Mouse (Mus musculus): ENCODE measurements at regions not wholly inside any gene's neighbourhood (a gene's known extent, or its start where the extent isn't known, plus 50 kb on each side); places are given as distances from the start of the nearest gene placed in this dataset.

- H3K27me3 ChIP-seq (ENCODE audit: control insufficient read depth, insufficient read depth, low read length): no peaks in the 10 kb centered on the region
Observed at GRCm38 (mm10) chr8:92616341-92617115, 57.6 kb upstream of the Irx6 start.

GRCm38 (mm10) chr8:92618281-92618680, 55.8 kb upstream of the Irx6 start:
- H3K4me2 ChIP-seq (ENCODE audit: low read depth, low read length): no peak overlapping the region
- WGBS: 44% methylated on average over 14 of the region's 14 CpGs
- peak; percentile 73 for DNase-seq (ENCODE audit: low spot score)

More at GRCm38 (mm10) chr8:92616341-92617115, 57.6 kb upstream of the Irx6 start:
- Histone ChIP-seq H3K4me2 (ENCODE audit: low read depth, low read length) (no peak overlapping the region), H3K4me1 (ENCODE audit: control insufficient read depth, insufficient read depth, low read length) (no peaks in the 10 kb centered on the region), H3K4me3 (ENCODE audit: low read depth, low read length) (no peak overlapping the region), H3K36me3 (replicated peaks; ENCODE audit: control insufficient read depth, insufficient read depth, low read depth, low read length) (no peaks in the 10 kb centered on the region), H3K9me3 (replicated peaks; ENCODE audit: control insufficient read depth, low read length) (no peaks in the 10 kb centered on the region), H3K27ac (replicated peaks; ENCODE audit: low read depth, low read length) (no peak overlapping the region), H3K9ac (replicated peaks; ENCODE audit: low read length) (no peak overlapping the region)
- ATAC-seq (replicated peaks; ENCODE audit: insufficient number of reproducible peaks, low FRiP score, low TSS enrichment, low read depth) (peak; percentile 50; the same call in 1 of the 2 replicates), DNase-seq (ENCODE audit: low spot score) (peak; percentile 76)
- 45% methylated on average over 10 of the region's 10 CpGs for WGBS

More at GRCm38 (mm10) chr8:92618281-92618680, 55.8 kb upstream of the Irx6 start:
- Histone ChIP-seq H3K36me3 (replicated peaks; ENCODE audit: control insufficient read depth, insufficient read depth, low read depth, low read length) (no peaks in the 10 kb centered on the region), H3K9me3 (replicated peaks; ENCODE audit: control insufficient read depth, low read length) (no peaks in the 10 kb centered on the region), H3K4me3 (ENCODE audit: low read depth, low read length) (no peak overlapping the region), H3K9ac (replicated peaks; ENCODE audit: low read length) (no peak overlapping the region), H3K27ac (replicated peaks; ENCODE audit: low read depth, low read length) (no peak overlapping the region), H3K27me3 (ENCODE audit: control insufficient read depth, insufficient read depth, low read length) (no peaks in the 10 kb centered on the region), H3K4me1 (ENCODE audit: control insufficient read depth, insufficient read depth, low read length) (no peaks in the 10 kb centered on the region)
- ATAC-seq (replicated peaks; ENCODE audit: insufficient number of reproducible peaks, low FRiP score, low TSS enrichment, low read depth): 0 out of 2 replicates have a peak, but pooled peaks have one; percentile 19

Data from embryonic facial prominence, embryonic 11.5 days (tissue).